Mouse (Mus musculus) layer of hippocampus, adult 9-10 months (tissue): ENCODE measurements around the gene Tmem86a.

Experiments
- DNase-seq: peaks from one replicate; pipeline ENCODE4 v3.0.0; 2022; ENCODE audit warnings: low spot score

Gene Tmem86a

GRCm38 (mm10) chr7:47030517-47031193 is 19.7 kb upstream of the Tmem86a start:
- no peak for DNase-seq

- DNase-seq, result no peak
Measured at GRCm38 (mm10) chr7:47031371-47031770, 19.0 kb upstream of the Tmem86a start.

- DNase-seq, result no peak
Measured at GRCm38 (mm10) chr7:47034785-47035384, 15.5 kb upstream of the Tmem86a start.

GRCm38 (mm10) chr7:47035426-47035825 is 15.0 kb upstream of the Tmem86a start:
- no peak for DNase-seq

GRCm38 (mm10) chr7:47041706-47042105 is 8.7 kb upstream of the Tmem86a start:
- DNase-seq, result no peak

- DNase-seq, result no peak
Measured at GRCm38 (mm10) chr7:47042121-47042520, 8.3 kb upstream of the Tmem86a start.

GRCm38 (mm10) chr7:47042823-47043490 is 7.4 kb upstream of the Tmem86a start:
- DNase-seq, result no peak

- DNase-seq, result no peak
Measured at GRCm38 (mm10) chr7:47050766-47051165, 365 bp downstream of the Tmem86a start.

GRCm38 (mm10) chr7:47051404-47052151 is 1.2 kb downstream of the Tmem86a start:
- no peak for DNase-seq

GRCm38 (mm10) chr7:47052276-47052675 is 1.9 kb downstream of the Tmem86a start:
- no peak for DNase-seq

- no peak for DNase-seq
Measured at GRCm38 (mm10) chr7:47053287-47053686, 2.9 kb downstream of the Tmem86a start.

GRCm38 (mm10) chr7:47054666-47055065 is 4.3 kb downstream of the Tmem86a start:
- DNase-seq, result no peak

GRCm38 (mm10) chr7:47055744-47056143 is 5.3 kb downstream of the Tmem86a start:
- DNase-seq, result no peak

GRCm38 (mm10) chr7:47056273-47056672 is 5.9 kb downstream of the Tmem86a start:
- DNase-seq, result no peak

- DNase-seq, result no peak
Measured at GRCm38 (mm10) chr7:47059339-47059738, 8.9 kb downstream of the Tmem86a start.

- DNase-seq, result no peak
Measured at GRCm38 (mm10) chr7:47061560-47061959, 11.2 kb downstream of the Tmem86a start.

GRCm38 (mm10) chr7:47066942-47067341 is 16.5 kb downstream of the Tmem86a start:
- DNase-seq, result no peak

GRCm38 (mm10) chr7:47067879-47068278 is 17.5 kb downstream of the Tmem86a start:
- DNase-seq, result no peak

- DNase-seq, result no peak
Measured at GRCm38 (mm10) chr7:47072551-47072950, 22.1 kb downstream of the Tmem86a start.

GRCm38 (mm10) chr7:47073536-47074521 is 23.4 kb downstream of the Tmem86a start:
- DNase-seq, result no peak

GRCm38 (mm10) chr7:47076193-47076592 is 25.8 kb downstream of the Tmem86a start:
- no peak for DNase-seq
